Mouse (Mus musculus) liver, adult 2 months (tissue): ENCODE results near the gene Timd4. TPM values are rescaled to one million over a fixed set of nuclear protein-coding genes. Genes with fewer than 3 reads are reported as not detected.

Experiments used
- DNase-seq: peaks from one replicate; pipeline ENCODE4 v3.0.0-alpha.2; 2011; ENCODE audit warnings: low read depth, low spot score; ENCODE audit errors: extremely low read depth
- H3K27ac ChIP-seq: fragments of 200-500 bp; replicated peaks from 2 replicates; pipeline ENCODE4 v1.5.1; 2012; ENCODE audit warnings: low read depth, mild to moderate bottlenecking, control low read depth, inconsistent platforms, low read length; ENCODE audit not compliant: insufficient read depth
- H3K27me3 ChIP-seq: fragments of 200-500 bp; 2 replicates; pipeline ENCODE4 v1.6.1; 2012; ENCODE audit warnings: mild to moderate bottlenecking, moderate library complexity, low read length, inconsistent platforms; ENCODE audit not compliant: control insufficient read depth, insufficient read depth
- H3K36me3 ChIP-seq: fragments of 200-500 bp; 2 replicates; pipeline ENCODE4 v1.6.1; 2012; ENCODE audit warnings: low read length, inconsistent platforms; ENCODE audit not compliant: control insufficient read depth, insufficient read depth
- H3K4me1 ChIP-seq: fragments of 200-500 bp; 2 replicates; pipeline ENCODE4 v1.6.1; 2011; ENCODE audit warnings: low read length; ENCODE audit not compliant: control insufficient read depth, insufficient read depth
- H3K4me3 ChIP-seq: fragments of 200-500 bp; 2 replicates; pipeline ENCODE4 v1.5.1; 2011; ENCODE audit warnings: low read depth, mild to moderate bottlenecking, control low read depth, low read length, moderate library complexity; ENCODE audit not compliant: insufficient read depth
- H3K79me2 ChIP-seq: fragments of 200-500 bp; 2 replicates; pipeline ENCODE4 v1.6.1; 2012; ENCODE audit warnings: inconsistent platforms, mild to moderate bottlenecking, low read length, moderate library complexity; ENCODE audit not compliant: control insufficient read depth, insufficient read depth
- H3K9ac ChIP-seq: fragments of 200-500 bp; 2 replicates; pipeline ENCODE4 v1.6.1; 2012; ENCODE audit warnings: low read depth, mild to moderate bottlenecking, control low read depth, inconsistent platforms, low read length
- CTCF ChIP-seq: fragments of 200-500 bp; IDR thresholded peaks from 2 replicates; pipeline ENCODE4 v1.5.1; 2011; ENCODE audit warnings: low read depth, low read length, control low read depth
- POLR2A ChIP-seq: fragments of 200-500 bp; IDR thresholded peaks from 2 replicates; pipeline ENCODE4 v1.6.1; 2011; ENCODE audit warnings: low read length, control low read depth; ENCODE audit not compliant: insufficient read depth; ENCODE audit errors: extremely low read depth
- WGBS: fragments of 180-500 bp; shearing (Covaris S2); methylation state at CpG from one replicate; pipeline ENCODE4 v1.1.7; 2018; 5-methylcytosine and 5-hydroxymethylcytosine counted together
- polyA plus RNA-seq: library from polyadenylated mRNA; depleted of rRNA; stranded (reverse); fragments of >200 nt; gene quantifications from 2 replicates; pipeline ENCODE4 v1.2.3, GENCODE M21; 2012; rRNA removed
- total RNA-seq: library from RNA; depleted of rRNA; stranded (reverse); fragments of >200 nt; gene quantifications from 2 replicates; pipeline ENCODE4 v1.2.3, GENCODE M21; 2014; rRNA removed

Gene Timd4
- total and polyA plus RNA-seq, 2 experiments: 3.0 to 5.3 TPM

GRCm38 (mm10) chr11:46864809-46865208 lies 54.2 kb downstream of the Timd4 start:
- no peak for DNase-seq

GRCm38 (mm10) chr11:46868594-46868993 lies 58.0 kb downstream of the Timd4 start:
- WGBS: 81% methylated on average over 7 of the region's 7 CpGs
- no peak for DNase-seq
- H3K79me2 ChIP-seq: no peaks in the 10 kb centered on the region
- H3K27me3 ChIP-seq: no peaks in the 10 kb centered on the region
- no peaks in the 10 kb centered on the region for H3K36me3 ChIP-seq
- no peak overlapping the region for H3K4me3 ChIP-seq
- no peak for TF ChIP-seq POLR2A
- TF ChIP-seq CTCF: no peak
- no peak overlapping the region for H3K9ac ChIP-seq
- H3K27ac ChIP-seq: no peak overlapping the region
- no peaks in the 10 kb centered on the region for H3K4me1 ChIP-seq

More at GRCm38 (mm10) chr11:46864809-46865208, 54.2 kb downstream of the Timd4 start:
- Histone ChIP-seq H3K27ac (no peak overlapping the region), H3K27me3 (no peaks in the 10 kb centered on the region), H3K9ac (no peak overlapping the region), H3K79me2 (no peaks in the 10 kb centered on the region), H3K4me3 (no peak overlapping the region), H3K4me1 (no peaks in the 10 kb centered on the region), H3K36me3 (no peaks in the 10 kb centered on the region)
- 59% methylated on average over 1 of the region's 1 CpGs for WGBS
- TF ChIP-seq POLR2A: no peak
- peak; percentile 23; the same call in 1 of the 2 replicates for TF ChIP-seq CTCF

- TF ChIP-seq POLR2A: no peak
- no peak for TF ChIP-seq CTCF
- no peak overlapping the region for H3K4me3 ChIP-seq
- no peaks in the 10 kb centered on the region; the same call in 1 of the 2 replicates for H3K27me3 ChIP-seq
- H3K36me3 ChIP-seq: no peaks in the 10 kb centered on the region
- WGBS: 58% methylated on average over 1 of the region's 1 CpGs
- DNase-seq: peak; percentile 1
- H3K27ac ChIP-seq: no peak overlapping the region
- H3K4me1 ChIP-seq: no peaks in the 10 kb centered on the region
- no peak overlapping the region for H3K9ac ChIP-seq
- H3K79me2 ChIP-seq: no peaks in the 10 kb centered on the region
These were observed 65.2 kb downstream of the Timd4 start for GRCm38 (mm10) chr11:46875774-46876173.

- Histone ChIP-seq H3K36me3 (no peaks in the 10 kb centered on the region), H3K79me2 (no peaks in the 10 kb centered on the region), H3K4me1 (no peaks in the 10 kb centered on the region), H3K4me3 (no peak overlapping the region), H3K9ac (no peak overlapping the region), H3K27ac (no peak overlapping the region), H3K27me3 (no peaks in the 10 kb centered on the region)
- 75% methylated on average over 2 of the region's 2 CpGs for WGBS
- TF ChIP-seq CTCF: no peak
- no peak for TF ChIP-seq POLR2A
- DNase-seq: no peak
These were observed 71.9 kb downstream of the Timd4 start for GRCm38 (mm10) chr11:46882456-46882855.

GRCm38 (mm10) chr11:46889093-46889492 lies 78.5 kb downstream of the Timd4 start:
- Histone ChIP-seq H3K27me3 (no peaks in the 10 kb centered on the region), H3K27ac (no peak overlapping the region), H3K4me1 (no peaks in the 10 kb centered on the region), H3K79me2 (no peaks in the 10 kb centered on the region), H3K36me3 (no peaks in the 10 kb centered on the region), H3K4me3 (no peak overlapping the region), H3K9ac (no peak overlapping the region)
- TF ChIP-seq CTCF (no peak), POLR2A (no peak)
- DNase-seq: no peak
- WGBS: 83% methylated on average over 3 of the region's 3 CpGs

Other genes with a start within 250 kb of the Timd4 start
- not detected in 2 replicates for gene BC053393, start 239.3 kb upstream of the Timd4 start, total RNA-seq
- gene BC053393, start 239.3 kb upstream of the Timd4 start, polyA plus RNA-seq: not detected in 2 replicates
- gene Dppa1, start 181.5 kb upstream of the Timd4 start, total RNA-seq: not detected in 2 replicates
- not detected in 2 replicates for gene Dppa1, start 181.5 kb upstream of the Timd4 start, polyA plus RNA-seq
- gene Timd2, start 103.7 kb upstream of the Timd4 start, total RNA-seq: 92.8 and 119 TPM in 2 replicates
- 134 and 163 TPM in 2 replicates for gene Timd2, start 103.7 kb upstream of the Timd4 start, polyA plus RNA-seq
- 0.09 and 0.27 TPM in 2 replicates for gene Havcr1, start 75.7 kb upstream of the Timd4 start, total RNA-seq
- gene Havcr1, start 75.7 kb upstream of the Timd4 start, polyA plus RNA-seq: 0.06 TPM in 1 of 2 replicates, not detected in the other